Mouse (Mus musculus) gastrocnemius, postnatal 4 days (tissue): ENCODE measurements at regions not wholly inside any gene's neighbourhood (a gene's known extent, or its start where the extent isn't known, plus 50 kb on each side); places are given as distances from the start of the nearest gene placed in this dataset.

Experiments used
- DNase-seq, 2 experiments: peaks; one replicate each; pipeline ENCODE4 v3.0.0; 2021 to 2022; ENCODE audit warnings: low spot score in 2 of 2, mixed read lengths in 2 of 2

GRCm38 (mm10) chr6:41126855-41127254 lies 91.5 kb upstream of the 2210010C04Rik start:
- no peak for DNase-seq

GRCm38 (mm10) chr6:41121641-41122040 lies 86.3 kb upstream of the 2210010C04Rik start:
- no peak for DNase-seq

- no peak for DNase-seq
Observed at GRCm38 (mm10) chr6:41119176-41119575, 83.9 kb upstream of the 2210010C04Rik start.

- peak in 1 of 2 experiments; percentile 21 for DNase-seq
Observed at GRCm38 (mm10) chr6:41118201-41118976, 83.1 kb upstream of the 2210010C04Rik start.

- DNase-seq: no peak
Observed at GRCm38 (mm10) chr6:41113943-41114342, 78.6 kb upstream of the 2210010C04Rik start.

- DNase-seq: peak in 1 of 2 experiments; percentile 13
Observed at GRCm38 (mm10) chr6:41112861-41113610, 77.7 kb upstream of the 2210010C04Rik start.

GRCm38 (mm10) chr6:41111829-41112228 lies 76.5 kb upstream of the 2210010C04Rik start:
- no peak for DNase-seq

GRCm38 (mm10) chr6:41108897-41109296 lies 73.6 kb upstream of the 2210010C04Rik start:
- no peak for DNase-seq

- no peak for DNase-seq
Observed at GRCm38 (mm10) chr6:41103689-41104400, 68.5 kb upstream of the 2210010C04Rik start.

GRCm38 (mm10) chr6:41101997-41102396 lies 66.7 kb upstream of the 2210010C04Rik start:
- DNase-seq: no peak

- no peak for DNase-seq
Observed at GRCm38 (mm10) chr6:41100258-41100657, 64.9 kb upstream of the 2210010C04Rik start.

GRCm38 (mm10) chr6:41091177-41091829 lies 56.0 kb upstream of the 2210010C04Rik start:
- DNase-seq: no peak
